Mouse (Mus musculus): Measurements from ENCODE around the gene Hook1. TPM values are rescaled to one million over a fixed set of nuclear protein-coding genes. Genes with fewer than 3 reads are reported as not detected.
A peak's percentile ranks its signal among the peaks of the same experiment; 100 is the strongest.
"Not testable (repeated sequence)": the region's sequence is repeated elsewhere in the genome, so short reads cannot be mapped to it uniquely, and the experiment has no call there.

The Hook1 gene
- total RNA-seq (2021) = 1 to 10 TPM; 6.6 to 6.7 TPM
- long read RNA-seq, experiment 1, full-length matches to known transcripts = 1 of 2 reads
- long read RNA-seq, experiment 1, partial matches to known transcripts = 1 of 2 reads
- long read RNA-seq, experiment 1, other reads (novel, unspliced or antisense) = 0 of 2 reads
- long read RNA-seq, experiment 2 = 0 reads

- peak; percentile 95 to 96 for DNase-seq
Measured at GRCm38 (mm10) chr4:95966928-95967724, at the start of gene Hook1. Gene Hook1, plus strand, starts transcription at chr4:95967240.

- DNase-seq = no peak
Measured at GRCm38 (mm10) chr4:95917703-95918102, 49.3 kb upstream of the Hook1 start.

GRCm38 (mm10) chr4:95920448-95920847 is 46.6 kb upstream of the Hook1 start:
- no peak for DNase-seq

- peak; percentile 68 to 82 for DNase-seq
Measured at GRCm38 (mm10) chr4:95924210-95925184, 42.5 kb upstream of the Hook1 start.

GRCm38 (mm10) chr4:95928846-95929245 is 38.2 kb upstream of the Hook1 start:
- no peak for DNase-seq

- no peak for DNase-seq
Measured at GRCm38 (mm10) chr4:95929936-95930335, 37.1 kb upstream of the Hook1 start.

- DNase-seq = no peak
Measured at GRCm38 (mm10) chr4:95931331-95931730, 35.7 kb upstream of the Hook1 start.

GRCm38 (mm10) chr4:95933801-95934356 is 33.2 kb upstream of the Hook1 start:
- DNase-seq = no peak

- no peak for DNase-seq
Measured at GRCm38 (mm10) chr4:95934384-95935035, 32.5 kb upstream of the Hook1 start.

- DNase-seq = no peak
Measured at GRCm38 (mm10) chr4:95938701-95939100, 28.3 kb upstream of the Hook1 start.

GRCm38 (mm10) chr4:95947896-95948295 is 19.1 kb upstream of the Hook1 start:
- DNase-seq = no peak

- DNase-seq = no peak
Measured at GRCm38 (mm10) chr4:95953328-95953727, 13.7 kb upstream of the Hook1 start.

GRCm38 (mm10) chr4:95982221-95982620 is 15.2 kb downstream of the Hook1 start:
- not testable (repeated sequence) for DNase-seq

- no peak for DNase-seq
Measured at GRCm38 (mm10) chr4:96016875-96017274, 49.8 kb downstream of the Hook1 start.

- peak in 1 of 2 experiments; percentile 17 for DNase-seq
Measured at GRCm38 (mm10) chr4:96022803-96023202, 55.8 kb downstream of the Hook1 start.

- peak in 1 of 2 experiments; percentile 57 for DNase-seq
Measured at GRCm38 (mm10) chr4:96028412-96028811, 61.4 kb downstream of the Hook1 start.

GRCm38 (mm10) chr4:96060106-96060505 is 93.1 kb downstream of the Hook1 start:
- DNase-seq = no peak

- DNase-seq = no peak
Measured at GRCm38 (mm10) chr4:96062045-96062444, 95.0 kb downstream of the Hook1 start.

Data from adrenal gland, postnatal 36 days (tissue).